Mouse (Mus musculus) midbrain, embryonic 10.5 days (tissue): Measurements from ENCODE around the gene Slc22a18. TPM values are rescaled to one million over a fixed set of nuclear protein-coding genes. Genes with fewer than 3 reads are reported as not detected.

ENCODE experiments used
- DNase-seq: peaks from one replicate; pipeline ENCODE4 v3.0.0-alpha.2; 2017; ENCODE audit warnings: low spot score
- H3K27ac ChIP-seq: fragments of 300-500 bp; sonication (generic); replicated peaks from 2 replicates; pipeline ENCODE4 v1.5.1; 2016; ENCODE audit warnings: mild to moderate bottlenecking
- H3K27me3 ChIP-seq: fragments of 300-500 bp; sonication (generic); 2 replicates; pipeline ENCODE4 v1.6.1; 2016; ENCODE audit warnings: low read depth, mild to moderate bottlenecking; ENCODE audit not compliant: poor library complexity, severe bottlenecking
- H3K36me3 ChIP-seq: fragments of 300-500 bp; sonication (generic); 2 replicates; pipeline ENCODE4 v1.6.1; 2016; ENCODE audit warnings: mild to moderate bottlenecking, moderate library complexity
- H3K4me1 ChIP-seq: fragments of 300-500 bp; sonication (generic); 2 replicates; pipeline ENCODE4 v1.6.1; 2016
- H3K4me3 ChIP-seq: fragments of 300-500 bp; sonication (generic); 2 replicates; pipeline ENCODE4 v1.5.1; 2016; ENCODE audit warnings: mild to moderate bottlenecking, moderate library complexity
- H3K9me3 ChIP-seq: fragments of 300-500 bp; sonication (generic); replicated peaks from 2 replicates; pipeline ENCODE4 v1.6.1; 2016; ENCODE audit warnings: mild to moderate bottlenecking
- WGBS: fragments of 180-500 bp; shearing (Covaris S2); methylation state at CpG from one replicate; pipeline ENCODE4 v1.1.7; 2016; 5-methylcytosine and 5-hydroxymethylcytosine counted together
- polyA plus RNA-seq: library from polyadenylated mRNA; unstranded; fragments of >200 nt; fragmentation: Nextera tagmentation; extraction: Ambion mirVana; gene quantifications from 2 replicates; pipeline ENCODE4 v1.2.1, GENCODE M21; 2016

Slc22a18 gene
- polyA plus RNA-seq, 1 experiment from 2014 or later, result 0.20 TPM

- WGBS, result 89% methylated on average over 4 of the region's 4 CpGs
- DNase-seq, result no peak
- Histone ChIP-seq H3K27ac (no peak overlapping the region), H3K36me3 (no peaks in the 10 kb centered on the region), H3K4me1 (peaks cover 14% of the 10 kb centered on the region), H3K4me3 (no peak overlapping the region), H3K9me3 (no peaks in the 10 kb centered on the region), H3K27me3 (peaks cover 60% of the 10 kb centered on the region)
These were observed 25.0 kb downstream of the Slc22a18 start for GRCm38 (mm10) chr7:143498584-143498983.

GRCm38 (mm10) chr7:143500912-143501311 lies 27.4 kb downstream of the Slc22a18 start:
- no peak for DNase-seq
- Histone ChIP-seq H3K27me3 (peaks cover 79% of the 10 kb centered on the region), H3K27ac (no peak overlapping the region), H3K4me3 (no peak overlapping the region), H3K4me1 (peaks cover 14% of the 10 kb centered on the region), H3K36me3 (no peaks in the 10 kb centered on the region), H3K9me3 (no peaks in the 10 kb centered on the region)
- 61% methylated on average over 2 of the region's 2 CpGs for WGBS

- 7% methylated on average over 55 of the region's 55 CpGs for WGBS
- Histone ChIP-seq H3K27me3 (peaks cover 79% of the 10 kb centered on the region), H3K27ac (no peak overlapping the region)
These were observed 28.3 kb downstream of the Slc22a18 start for GRCm38 (mm10) chr7:143501643-143502417.

GRCm38 (mm10) chr7:143502418-143503200 lies 29.1 kb downstream of the Slc22a18 start, which contains the start of gene Phlda2:
Gene Phlda2, minus strand, starts transcription at chr7:143503150.
- H3K27ac ChIP-seq, result no peak within 1 kb of the TSS; the same call in 1 of the 2 replicates
- H3K36me3 ChIP-seq, result no peaks in the 10 kb centered on the region
- peaks cover 14% of the 10 kb centered on the region for H3K4me1 ChIP-seq
- peak; percentile 52 for DNase-seq
- H3K27me3 ChIP-seq, result peaks cover 78% of the 10 kb centered on the region
- no peaks in the 10 kb centered on the region for H3K9me3 ChIP-seq
- 3% methylated on average over 51 of the region's 51 CpGs for WGBS
- peak within 1 kb of the TSS; percentile 53 for H3K4me3 ChIP-seq

More at GRCm38 (mm10) chr7:143501643-143502417, 28.3 kb downstream of the Slc22a18 start:
- Histone ChIP-seq H3K4me3 (peak overlapping the region; percentile 53), H3K4me1 (peaks cover 14% of the 10 kb centered on the region), H3K9me3 (no peaks in the 10 kb centered on the region), H3K36me3 (no peaks in the 10 kb centered on the region)
- DNase-seq, result peak; percentile 21

- DNase-seq, result no peak
- H3K36me3 ChIP-seq, result no peaks in the 10 kb centered on the region
- no peak overlapping the region for H3K27ac ChIP-seq
- H3K9me3 ChIP-seq, result no peaks in the 10 kb centered on the region
- peaks cover 65% of the 10 kb centered on the region for H3K27me3 ChIP-seq
- H3K4me1 ChIP-seq, result peaks cover 14% of the 10 kb centered on the region
- WGBS, result 86% methylated on average over 6 of the region's 6 CpGs
- H3K4me3 ChIP-seq, result no peak overlapping the region
These were observed 30.4 kb downstream of the Slc22a18 start for GRCm38 (mm10) chr7:143503926-143504325.

GRCm38 (mm10) chr7:143505411-143505810 lies 31.9 kb downstream of the Slc22a18 start:
- H3K27ac ChIP-seq, result no peak overlapping the region
- peaks cover 50% of the 10 kb centered on the region for H3K27me3 ChIP-seq
- DNase-seq, result no peak
- WGBS, result 89% methylated on average over 2 of the region's 2 CpGs
- H3K9me3 ChIP-seq, result no peaks in the 10 kb centered on the region
- H3K4me3 ChIP-seq, result no peak overlapping the region
- peaks cover 14% of the 10 kb centered on the region for H3K4me1 ChIP-seq
- no peaks in the 10 kb centered on the region for H3K36me3 ChIP-seq

GRCm38 (mm10) chr7:143505823-143506222 lies 32.3 kb downstream of the Slc22a18 start:
- 25% methylated on average over 11 of the region's 11 CpGs for WGBS
- H3K27me3 ChIP-seq, result peaks cover 46% of the 10 kb centered on the region
- H3K9me3 ChIP-seq, result no peaks in the 10 kb centered on the region
- H3K4me3 ChIP-seq, result no peak overlapping the region
- no peaks in the 10 kb centered on the region for H3K36me3 ChIP-seq
- H3K27ac ChIP-seq, result no peak overlapping the region
- peak; percentile 71 for DNase-seq
- peaks cover 14% of the 10 kb centered on the region for H3K4me1 ChIP-seq

GRCm38 (mm10) chr7:143506271-143506670 lies 32.7 kb downstream of the Slc22a18 start:
- H3K36me3 ChIP-seq, result no peaks in the 10 kb centered on the region
- no peak for DNase-seq
- H3K9me3 ChIP-seq, result no peaks in the 10 kb centered on the region
- H3K4me3 ChIP-seq, result no peak overlapping the region
- H3K27ac ChIP-seq, result no peak overlapping the region
- peaks cover 42% of the 10 kb centered on the region for H3K27me3 ChIP-seq
- peaks cover 14% of the 10 kb centered on the region for H3K4me1 ChIP-seq
- WGBS, result 65% methylated on average over 7 of the region's 7 CpGs

- 24% methylated on average over 7 of the region's 7 CpGs for WGBS
- Histone ChIP-seq H3K27me3 (peaks cover 37% of the 10 kb centered on the region), H3K36me3 (no peaks in the 10 kb centered on the region), H3K27ac (no peak overlapping the region), H3K4me3 (no peak overlapping the region), H3K9me3 (no peaks in the 10 kb centered on the region), H3K4me1 (peaks cover 12% of the 10 kb centered on the region)
- DNase-seq, result peak; percentile 47
These were observed 33.1 kb downstream of the Slc22a18 start for GRCm38 (mm10) chr7:143506675-143507074.

- Histone ChIP-seq H3K36me3 (peaks cover 27% of the 10 kb centered on the region), H3K27ac (no peak overlapping the region), H3K27me3 (peaks cover 9% of the 10 kb centered on the region), H3K4me1 (no peaks in the 10 kb centered on the region), H3K9me3 (no peaks in the 10 kb centered on the region), H3K4me3 (no peak overlapping the region)
- no peak for DNase-seq
- whole genome bisulfite sequencing, result 73% methylated on average over 1 of the region's 1 CpGs
These were observed 36.0 kb downstream of the Slc22a18 start for GRCm38 (mm10) chr7:143509566-143509965.

GRCm38 (mm10) chr7:143510593-143511334 lies 37.2 kb downstream of the Slc22a18 start:
- no peaks in the 10 kb centered on the region for H3K4me1 ChIP-seq
- no peaks in the 10 kb centered on the region for H3K9me3 ChIP-seq
- no peaks in the 10 kb centered on the region for H3K27me3 ChIP-seq
- no peak for DNase-seq
- peaks cover 39% of the 10 kb centered on the region for H3K36me3 ChIP-seq
- 90% methylated on average over 3 of the region's 3 CpGs for WGBS
- no peak overlapping the region; the same call in 1 of the 2 replicates for H3K27ac ChIP-seq
- H3K4me3 ChIP-seq, result no peak overlapping the region

GRCm38 (mm10) chr7:143511335-143511712 lies 37.8 kb downstream of the Slc22a18 start:
- Histone ChIP-seq H3K4me1 (no peaks in the 10 kb centered on the region), H3K27me3 (no peaks in the 10 kb centered on the region), H3K9me3 (no peaks in the 10 kb centered on the region), H3K4me3 (no peak overlapping the region), H3K27ac (no peak overlapping the region; the same call in 1 of the 2 replicates), H3K36me3 (peaks cover 45% of the 10 kb centered on the region)
- DNase-seq, result no peak
